Mouse (Mus musculus) spleen, embryonic (tissue): ENCODE results near the gene Cdca8.

ENCODE experiments used
- CTCF ChIA-PET: fragments of 350-600 bp; sonication (Branson Sonifier 250); formaldehyde crosslinking; loops from one replicate; lab custom pipeline; 2022; lab: Charles Lee

Cdca8 gene

GRCm38 (mm10) chr4:124957284-124957683, 18.2 kb upstream of the Cdca8 start:
- CTCF ChIA-PET: no interaction called here

DNA sequence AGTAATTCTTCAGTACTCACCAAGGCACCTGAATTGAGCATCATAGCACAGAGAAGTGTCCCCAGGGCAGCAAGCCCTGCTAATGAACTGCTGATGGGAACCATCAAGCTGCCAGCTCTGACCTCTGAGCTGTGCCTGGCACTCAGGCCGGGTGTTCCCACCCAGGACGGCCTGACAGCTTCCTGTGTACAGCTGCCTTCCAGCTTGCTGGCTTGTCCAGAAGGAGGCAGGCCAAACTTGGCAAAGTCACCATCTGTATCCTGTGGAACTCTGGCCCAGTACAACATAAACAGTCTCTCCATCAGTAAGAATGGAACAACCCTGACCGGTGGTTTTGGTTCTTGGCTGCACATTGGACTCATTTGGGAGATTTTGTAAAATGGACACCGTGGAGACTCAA, 14.4 kb upstream of the Cdca8 start:
- CTCF ChIA-PET: no interaction called here

DNA sequence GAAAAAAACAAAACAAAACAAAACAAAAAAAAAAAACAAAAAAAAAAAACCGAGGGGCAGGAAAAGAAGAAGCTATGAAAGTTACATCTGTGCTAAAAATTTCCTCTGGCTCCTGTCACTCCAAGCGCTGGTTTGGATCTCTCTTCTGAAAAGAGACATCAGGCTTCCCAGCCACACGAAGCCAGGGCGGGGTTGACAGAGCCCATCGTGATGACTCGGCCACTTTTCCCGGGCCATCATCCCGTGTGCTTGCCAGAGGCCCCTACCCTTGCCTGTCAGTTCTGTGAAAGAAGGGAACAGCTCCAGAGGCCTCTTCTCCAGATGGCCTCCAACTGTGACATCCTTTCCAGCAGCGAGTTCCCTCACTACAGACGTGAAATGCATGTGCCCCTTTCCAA, 11.9 kb upstream of the Cdca8 start:
- CTCF ChIA-PET: no interaction called here

DNA sequence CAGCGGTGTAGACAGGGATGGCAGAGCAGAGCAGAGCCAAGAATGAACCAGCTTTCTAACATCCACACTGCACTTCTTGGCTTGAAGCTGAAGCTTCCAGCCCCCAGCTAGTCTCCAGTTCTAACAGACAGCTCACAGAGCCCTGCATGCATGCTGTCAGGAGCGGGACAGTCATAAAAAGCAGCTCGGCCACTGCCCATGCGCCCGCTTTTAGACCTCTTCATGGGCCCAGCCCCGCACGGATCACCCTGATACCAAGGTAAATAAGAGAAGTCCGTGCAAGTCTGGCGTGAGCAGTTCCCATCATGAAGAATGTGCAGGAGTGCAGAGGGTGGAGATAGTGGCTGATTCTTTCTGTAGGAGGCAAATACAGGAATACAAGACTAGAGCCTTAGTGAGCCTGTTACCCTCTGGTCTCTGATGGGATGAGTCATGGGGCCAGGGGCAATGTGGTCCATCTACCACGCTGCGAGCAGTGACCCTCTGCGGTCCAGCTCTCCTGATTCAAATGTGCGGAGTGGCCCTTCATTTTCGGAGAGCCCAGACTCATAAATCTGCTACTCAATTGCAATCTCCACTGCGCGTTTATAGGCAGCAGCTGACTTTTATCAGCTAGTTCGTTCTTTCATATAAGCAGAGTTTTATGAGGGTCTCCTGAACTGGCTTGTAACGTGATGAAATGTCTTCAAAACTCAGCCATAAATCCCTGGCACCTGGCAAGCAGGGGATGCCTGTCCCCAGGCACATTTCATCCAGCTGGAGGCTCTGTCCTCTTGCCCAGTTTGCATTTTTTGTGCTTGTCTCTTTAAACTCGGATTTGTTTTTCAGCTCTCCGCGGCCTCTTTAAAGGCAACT, 11.3 kb upstream of the Cdca8 start:
- CTCF ChIA-PET: no interaction called here

GRCm38 (mm10) chr4:124949488-124949887, 10.4 kb upstream of the Cdca8 start:
- CTCF ChIA-PET: no interaction called here

- CTCF ChIA-PET: no interaction called here
Observed at GRCm38 (mm10) chr4:124944961-124945360, 5.8 kb upstream of the Cdca8 start.

- CTCF ChIA-PET: no interaction called here
Observed at GRCm38 (mm10) chr4:124943781-124944180, 4.7 kb upstream of the Cdca8 start.

DNA sequence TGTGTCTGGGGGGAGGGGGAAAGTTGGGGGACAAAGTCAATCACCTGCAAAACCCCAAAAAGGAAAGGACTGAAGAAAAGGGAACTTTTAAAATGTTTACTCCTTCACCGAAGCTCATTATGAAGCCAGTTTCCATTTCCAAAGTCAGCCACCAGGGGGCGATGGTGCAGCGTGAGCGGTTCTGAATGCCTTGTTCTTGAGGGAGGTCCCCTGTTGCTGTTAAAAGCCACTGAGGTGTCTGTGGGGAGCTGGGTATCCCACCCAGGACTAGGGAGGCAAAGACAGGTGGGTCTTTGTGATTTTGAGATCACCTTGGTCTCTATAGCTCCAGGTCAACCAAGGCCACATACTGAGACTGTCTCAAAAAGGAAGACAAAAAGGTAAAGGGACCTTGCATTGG, 3.9 kb upstream of the Cdca8 start:
- CTCF ChIA-PET: no interaction called here

DNA sequence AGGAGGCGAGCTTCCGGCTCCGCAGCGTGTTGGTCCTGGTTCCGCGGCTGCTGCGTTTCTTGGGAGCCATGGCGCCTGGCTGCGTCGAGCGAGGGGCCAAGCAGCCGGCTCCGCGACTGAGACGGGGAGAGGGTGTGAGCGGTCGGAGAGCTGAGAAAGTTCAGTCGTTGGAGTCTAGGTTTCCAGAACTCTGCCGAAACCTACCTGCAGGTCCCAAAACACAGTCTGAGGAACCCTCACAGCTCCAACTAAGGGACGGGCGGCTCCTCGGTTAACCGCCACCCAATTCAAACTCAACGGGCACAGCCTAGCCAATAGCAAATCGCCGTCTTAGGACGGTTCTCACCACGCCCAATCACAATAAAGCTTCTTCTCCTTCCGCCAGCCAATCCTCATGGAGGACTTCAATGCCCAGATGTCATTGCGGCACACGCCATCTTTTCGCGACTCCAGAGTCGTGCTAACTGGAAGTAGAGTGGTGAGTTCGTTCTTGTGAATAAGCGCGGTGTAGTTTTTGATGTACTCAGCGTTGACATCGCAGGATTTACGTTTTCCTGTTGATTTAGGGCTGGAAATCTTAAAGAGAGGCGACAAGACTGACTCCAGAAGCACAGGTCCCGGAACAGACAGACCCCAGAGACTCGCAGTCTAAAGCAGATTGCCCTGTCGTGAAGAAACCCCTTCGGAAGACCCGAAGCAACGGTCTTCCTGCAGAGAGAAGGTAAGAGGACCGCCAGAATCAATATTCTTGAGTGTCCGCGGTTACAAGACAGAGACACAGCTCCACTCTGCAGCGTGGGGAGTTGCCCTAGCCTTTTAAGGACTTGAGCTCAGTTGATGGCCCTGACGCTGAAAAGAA, 2.3 kb downstream of the Cdca8 start, which contains the start of gene 9930104L06Rik:
Gene 9930104L06Rik (plus strand): TSS at position 436 of the 859 bp plus-strand sequence.
- CTCF ChIA-PET: interaction anchor here (0.9 kb wide), 1 partner anchor 163 kb away, joined by 4 read pairs; no protein-coding TSS in a partner anchor

GRCm38 (mm10) chr4:124928102-124928501, 11.0 kb downstream of the Cdca8 start:
- CTCF ChIA-PET: no interaction called here

- CTCF ChIA-PET: no interaction called here
Observed at GRCm38 (mm10) chr4:124905971-124906822, 32.9 kb downstream of the Cdca8 start.

DNA sequence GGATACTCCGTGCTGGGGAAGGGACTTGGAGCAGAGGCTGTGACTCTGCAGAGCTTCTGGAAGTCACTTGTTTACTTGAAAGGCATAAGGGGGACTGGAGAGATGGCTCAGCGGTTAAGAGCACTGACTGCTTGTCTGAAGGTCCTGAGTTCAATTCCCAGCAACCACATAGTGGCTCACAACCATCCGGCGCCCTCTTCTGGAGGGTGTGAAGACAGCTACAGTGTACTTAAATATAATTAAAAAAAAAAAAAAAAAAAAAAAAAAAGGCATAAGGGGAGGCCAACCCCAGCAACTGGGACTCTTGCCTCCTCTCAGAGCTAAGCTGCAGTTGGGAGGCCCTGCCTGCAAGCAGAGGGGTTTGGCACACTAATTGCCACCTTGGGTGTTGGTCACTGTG, 33.7 kb downstream of the Cdca8 start:
- CTCF ChIA-PET: interaction anchor here (0.6 kb wide), 1 partner anchor 140 kb away, joined by 6 read pairs; no protein-coding TSS in a partner anchor

DNA sequence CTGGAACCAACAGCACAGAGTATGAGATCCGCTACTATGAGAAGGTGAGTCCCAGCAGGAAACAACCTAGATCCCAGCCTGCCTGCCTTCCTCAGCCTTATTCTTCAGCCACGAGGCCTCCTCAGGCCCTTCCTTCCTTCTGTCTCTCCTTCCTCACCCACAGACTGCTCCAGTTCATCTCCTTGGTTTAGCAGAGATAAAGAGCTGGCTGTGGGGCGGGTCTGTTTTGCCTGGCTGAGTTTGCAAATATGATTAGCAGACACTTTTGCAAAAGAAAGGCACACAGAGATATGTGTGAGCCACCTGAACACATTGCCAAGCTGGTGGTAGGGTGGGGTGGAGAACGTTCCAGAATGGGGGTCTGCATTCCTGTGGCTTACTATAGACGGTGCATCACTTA, 39.2 kb downstream of the Cdca8 start:
- CTCF ChIA-PET: no interaction called here

DNA sequence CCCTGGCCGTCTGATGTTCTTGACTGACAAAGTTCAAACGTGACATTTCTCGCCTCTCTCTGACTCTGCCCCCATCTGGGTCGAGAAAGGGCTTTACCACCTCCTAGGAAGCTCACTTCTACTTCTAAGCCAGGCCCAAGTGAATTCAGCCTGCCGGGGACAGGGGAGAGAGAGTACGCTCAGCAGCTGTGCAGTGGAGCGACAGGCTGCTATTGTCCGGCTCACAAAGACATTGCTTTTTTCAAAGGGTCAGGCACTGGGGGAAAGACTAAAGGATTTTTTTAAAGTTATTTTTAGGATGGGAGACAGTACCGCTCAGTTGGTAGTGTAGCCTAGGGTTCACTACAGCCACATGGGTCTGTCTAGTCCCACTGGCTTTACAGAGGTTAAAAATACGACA, 40.7 kb downstream of the Cdca8 start:
- CTCF ChIA-PET: no interaction called here

DNA sequence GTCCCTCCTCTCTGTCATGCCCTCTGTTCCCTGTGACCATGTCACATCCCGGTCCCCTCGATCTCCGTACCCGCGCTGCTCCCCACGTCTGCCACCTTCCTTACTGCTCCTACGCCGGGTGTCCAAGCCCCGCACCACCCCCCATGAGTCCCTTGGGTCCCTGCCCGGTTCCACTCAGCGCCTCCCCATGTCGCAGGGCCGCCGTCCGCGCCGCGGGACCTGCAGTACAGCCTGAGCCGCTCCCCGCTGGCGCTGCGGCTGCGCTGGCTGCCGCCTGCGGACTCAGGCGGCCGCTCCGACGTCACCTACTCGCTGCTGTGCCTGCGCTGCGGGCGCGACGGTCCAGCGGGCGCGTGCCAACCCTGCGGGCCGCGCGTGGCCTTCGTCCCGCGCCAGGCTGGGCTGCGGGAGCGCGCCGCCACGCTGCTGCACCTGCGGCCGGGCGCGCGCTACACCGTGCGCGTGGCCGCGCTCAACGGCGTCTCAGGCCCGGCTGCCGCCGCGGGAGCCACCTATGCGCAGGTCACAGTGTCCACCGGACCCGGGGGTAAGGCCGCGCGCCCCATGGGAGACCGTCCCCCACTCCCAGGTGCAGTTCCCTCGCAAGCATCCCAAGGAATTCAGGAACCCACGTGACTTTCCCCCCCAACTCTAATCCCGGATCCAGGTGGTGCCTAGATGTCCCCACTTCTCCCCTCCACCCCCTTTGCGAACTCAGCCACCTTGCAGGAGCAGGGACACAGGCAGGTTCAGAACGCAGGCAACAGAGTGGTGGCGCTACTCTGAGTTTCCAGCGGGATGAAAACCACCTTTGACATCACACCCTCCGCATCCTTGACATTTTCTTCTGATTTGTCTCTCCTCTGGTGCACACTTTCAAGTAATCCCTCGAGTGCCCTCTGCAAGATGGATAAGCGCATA, 44.3 kb downstream of the Cdca8 start:
- CTCF ChIA-PET: no interaction called here

- CTCF ChIA-PET: no interaction called here
Observed at GRCm38 (mm10) chr4:124893769-124894168, 45.3 kb downstream of the Cdca8 start.

DNA sequence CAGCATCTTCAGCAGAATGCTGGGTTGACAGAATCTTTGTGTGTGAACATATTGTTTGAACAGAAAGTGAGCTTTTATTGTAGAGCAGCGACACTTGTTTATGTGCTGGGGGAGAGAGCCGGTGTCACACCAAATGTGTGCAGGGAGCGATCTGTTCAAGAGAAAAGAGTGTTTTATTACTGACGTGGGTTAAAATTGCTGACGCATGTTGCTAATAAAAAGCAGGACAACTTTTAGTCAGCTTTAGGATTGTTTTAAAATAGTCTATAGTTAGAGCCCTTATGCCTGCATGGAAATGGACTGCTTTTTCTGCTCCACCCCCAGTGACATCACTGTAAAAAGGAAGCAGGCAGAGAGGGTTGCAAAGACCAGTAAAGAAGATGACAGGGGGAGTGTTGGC, 48.3 kb downstream of the Cdca8 start:
- CTCF ChIA-PET: interaction anchor here (0.7 kb wide), 1 partner anchor 24 kb away, joined by 3 read pairs; no protein-coding TSS in a partner anchor

- CTCF ChIA-PET: no interaction called here
Observed at GRCm38 (mm10) chr4:124889935-124890334, 49.2 kb downstream of the Cdca8 start.

DNA sequence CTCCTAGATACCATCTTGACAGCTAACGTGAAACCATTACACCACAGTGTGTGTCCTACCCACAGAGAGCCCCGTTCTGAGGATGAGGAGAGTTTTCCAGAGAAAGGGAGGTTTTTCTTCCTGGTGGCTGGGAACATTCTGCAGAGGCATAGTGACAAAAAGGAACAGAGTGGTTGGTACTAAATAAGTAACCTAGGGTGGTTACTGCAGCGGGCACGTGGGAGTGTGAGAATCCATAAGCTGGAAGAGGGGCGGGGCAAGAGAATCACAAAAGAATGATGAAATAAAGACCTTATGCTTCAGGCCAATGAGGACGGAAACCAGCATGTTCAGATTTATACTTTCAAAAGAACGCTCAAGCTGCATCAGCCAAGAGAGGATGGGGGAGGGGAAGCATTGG, 50.4 kb downstream of the Cdca8 start:
- CTCF ChIA-PET: no interaction called here

- CTCF ChIA-PET: no interaction called here
Observed at GRCm38 (mm10) chr4:124882151-124882729, 56.9 kb downstream of the Cdca8 start.
